Mouse (Mus musculus): ENCODE measurements around the gene Trak1.

DNA sequence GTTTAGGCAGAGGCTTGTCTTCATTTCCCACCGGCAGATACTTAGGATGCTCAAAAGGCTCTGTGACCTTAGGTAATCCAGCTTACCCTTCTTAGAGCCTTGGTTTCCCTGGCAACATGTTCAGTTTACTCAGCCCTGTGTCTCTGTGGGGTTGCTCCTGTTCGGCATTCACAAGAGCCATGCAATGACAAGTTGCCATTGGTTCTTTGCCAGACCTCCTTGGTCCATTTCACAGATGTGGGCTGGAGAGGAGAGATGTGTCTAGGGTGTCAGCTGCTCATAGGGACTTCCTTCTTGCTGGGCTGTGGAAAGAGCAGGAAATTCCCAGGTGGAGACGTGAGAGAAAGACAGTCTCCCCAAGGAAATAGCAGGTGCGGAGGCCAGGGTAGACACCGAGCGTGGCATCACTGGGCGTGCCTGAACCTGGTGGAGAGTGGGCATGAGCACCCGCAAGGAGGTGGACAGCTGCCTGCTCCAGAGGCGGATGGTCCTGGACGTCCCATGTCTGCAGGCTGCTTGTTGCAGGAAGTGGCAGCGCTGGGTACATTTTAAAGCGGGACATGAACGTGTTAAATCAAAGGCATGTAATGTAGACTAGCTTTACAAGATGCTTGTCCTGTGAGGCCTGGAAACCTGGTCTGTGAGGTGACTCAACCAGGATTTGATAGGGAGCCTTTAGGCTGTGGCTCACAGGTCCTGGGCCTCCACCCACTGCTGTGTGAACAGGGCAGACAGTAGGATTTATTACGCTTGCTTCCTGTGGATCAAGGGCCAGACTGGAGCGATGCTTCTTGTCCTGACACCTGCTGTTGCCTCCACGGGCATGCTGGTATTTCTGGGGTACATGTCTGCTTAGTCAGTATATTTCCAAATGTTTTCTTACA, 127.2 kb downstream of the Trak1 start:
- no peak for TF ChIP-seq CTCF (IDR thresholded peaks at IDR 0.05; ENCODE audit: low read depth, low read length)
- TF ChIP-seq POLR2A (IDR thresholded peaks at IDR 0.05; ENCODE audit: extremely low read depth, insufficient read depth, low read length) = no peak
